Mouse (Mus musculus) gastrocnemius, postnatal 10 days (tissue): ENCODE measurements around the gene Hoxa13. TPM values are rescaled to one million over a fixed set of nuclear protein-coding genes. Genes with fewer than 3 reads are reported as not detected.
A peak's percentile ranks its signal among the peaks of the same experiment; 100 is the strongest.

ENCODE experiments used
- DNase-seq: peaks from one replicate; pipeline ENCODE4 v3.0.0; 2021; ENCODE audit warnings: mixed read lengths
- total RNA-seq, 2 experiments: library from RNA; stranded (reverse); gene quantifications; 2 replicates each; pipeline ENCODE4 v1.2.3; 2021

The Hoxa13 gene
- total RNA-seq, 2 experiments from 2014 or later = 1.3 to 1.6 TPM

DNA sequence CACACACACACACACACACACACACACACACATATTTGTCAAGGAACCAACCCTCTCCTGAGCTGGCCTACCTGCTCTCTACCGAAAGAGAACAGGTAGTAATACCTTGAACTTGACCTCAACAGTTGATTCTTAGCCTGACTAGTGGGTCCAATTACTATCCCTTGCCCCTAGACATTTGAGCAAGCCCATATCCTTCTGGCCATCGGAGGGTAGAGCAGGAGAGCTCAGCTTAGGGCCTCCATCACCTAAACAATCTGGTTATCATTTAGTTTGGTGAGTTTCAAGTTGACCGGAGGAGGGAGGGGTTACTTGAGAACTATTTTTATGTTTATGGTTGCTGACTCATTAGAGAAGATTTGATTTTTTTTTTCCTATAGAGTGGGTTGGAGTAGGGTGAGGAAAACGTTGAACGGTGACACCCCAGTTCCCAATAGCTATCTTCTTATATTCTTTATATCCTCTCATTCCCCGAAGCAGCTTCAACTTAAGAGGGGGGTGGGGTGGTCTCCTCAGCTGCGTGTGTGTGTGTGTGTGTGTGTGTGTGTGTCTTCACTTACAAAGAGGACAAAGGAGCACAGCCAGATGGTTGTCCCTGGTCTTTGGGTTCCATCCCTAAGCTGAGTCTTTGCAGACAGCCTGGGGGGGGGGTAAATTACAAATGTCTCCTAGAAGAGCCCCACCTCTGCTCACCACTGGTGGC lies 9.4 kb downstream of the Hoxa13 start:
- DNase-seq = no peak

DNA sequence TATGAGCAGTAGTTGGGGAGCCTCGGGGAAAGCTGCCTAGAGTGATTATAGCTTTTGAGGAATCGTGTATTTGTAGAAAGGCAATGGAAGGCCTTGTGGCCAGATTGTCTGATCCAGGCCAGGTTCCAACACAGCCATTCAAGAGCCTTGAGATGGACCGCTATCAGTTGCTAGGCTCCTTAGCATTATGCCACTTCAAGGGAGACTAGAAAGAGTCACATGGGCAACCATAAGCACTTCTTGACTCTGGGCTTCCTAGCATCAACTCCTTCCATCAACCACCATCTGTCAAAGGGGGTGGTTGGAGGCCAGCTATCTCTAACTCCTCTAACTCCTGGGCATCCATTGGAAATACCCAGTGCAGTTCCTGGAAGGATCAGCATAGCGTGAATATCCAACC lies 10.9 kb downstream of the Hoxa13 start:
- no peak for DNase-seq

DNA sequence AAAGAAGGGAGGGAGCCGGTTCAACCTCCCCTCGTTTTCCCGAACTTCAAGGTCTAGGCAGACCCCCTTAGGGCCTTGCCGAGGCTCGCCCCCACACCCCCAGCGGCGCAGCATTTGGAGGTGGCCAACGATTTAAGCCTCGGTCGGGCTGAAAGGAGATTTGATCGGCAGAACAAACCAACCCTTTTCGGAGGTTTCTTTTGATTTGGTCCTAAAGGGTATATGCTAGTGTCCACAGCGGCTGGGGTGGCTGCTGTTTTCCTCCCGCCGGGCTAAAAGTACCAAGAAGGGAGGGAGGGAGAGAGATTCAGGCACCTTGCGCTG lies 11.3 kb downstream of the Hoxa13 start:
- no peak for DNase-seq

DNA sequence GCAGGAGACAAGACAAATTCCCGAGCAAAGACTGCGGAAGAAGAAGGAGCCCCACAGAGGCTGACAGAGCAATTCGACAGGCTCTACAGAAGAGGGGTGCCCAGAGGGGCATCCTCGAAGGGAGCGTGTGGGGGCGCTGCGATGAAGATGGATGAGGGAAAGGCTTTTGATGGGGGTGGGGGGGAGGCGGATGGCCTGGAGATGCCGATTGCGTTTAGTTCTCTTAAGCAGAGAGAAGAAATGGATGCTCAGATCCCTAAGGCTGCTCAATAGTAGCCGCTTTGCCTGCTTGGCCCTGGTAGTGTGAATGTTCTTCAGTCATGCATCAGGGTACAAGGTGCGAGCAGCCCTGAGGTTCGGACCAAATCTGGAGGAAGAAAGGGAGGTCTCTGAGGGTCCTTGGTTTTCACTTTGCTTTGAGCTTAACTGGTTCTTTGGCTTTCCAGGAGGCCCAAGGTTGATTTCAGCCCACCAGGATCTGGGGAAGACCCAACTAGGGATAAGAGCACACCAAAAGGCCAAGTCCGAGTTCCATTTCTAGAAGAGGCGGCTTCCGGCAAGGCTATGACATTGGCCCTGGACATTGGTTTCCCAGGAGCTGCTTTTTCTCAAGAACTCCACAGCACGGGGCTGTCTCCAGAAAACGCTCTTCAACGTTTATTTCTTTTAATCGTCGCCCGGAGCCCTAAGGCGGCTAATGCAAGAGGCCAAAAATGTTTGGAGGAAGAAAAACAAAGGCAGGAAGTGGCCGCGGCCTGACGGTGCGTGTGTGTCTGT lies 11.9 kb downstream of the Hoxa13 start:
- DNase-seq = no peak

- DNase-seq = no peak
These were observed 12.7 kb downstream of the Hoxa13 start for GRCm38 (mm10) chr6:52247766-52248637.

DNA sequence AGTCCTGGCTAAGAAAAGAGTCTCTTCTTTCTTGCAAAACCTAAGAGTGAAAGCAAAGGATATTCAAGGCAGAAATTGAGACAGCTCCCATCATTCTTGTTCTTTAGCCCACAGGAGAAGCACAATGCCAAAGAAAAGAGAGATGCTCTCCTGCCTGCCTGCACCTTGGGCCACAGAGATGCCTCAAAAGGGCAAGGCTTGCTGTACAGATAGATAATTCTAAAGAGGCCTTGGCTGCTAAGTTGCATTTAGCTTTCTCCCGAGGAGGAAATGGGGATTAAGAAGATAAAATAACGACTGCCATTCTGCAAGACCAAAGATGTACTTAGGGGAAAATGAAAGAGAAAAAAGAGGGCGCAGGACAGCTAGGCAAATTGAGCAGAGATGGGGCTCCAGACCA lies 13.8 kb downstream of the Hoxa13 start:
- DNase-seq = no peak

DNA sequence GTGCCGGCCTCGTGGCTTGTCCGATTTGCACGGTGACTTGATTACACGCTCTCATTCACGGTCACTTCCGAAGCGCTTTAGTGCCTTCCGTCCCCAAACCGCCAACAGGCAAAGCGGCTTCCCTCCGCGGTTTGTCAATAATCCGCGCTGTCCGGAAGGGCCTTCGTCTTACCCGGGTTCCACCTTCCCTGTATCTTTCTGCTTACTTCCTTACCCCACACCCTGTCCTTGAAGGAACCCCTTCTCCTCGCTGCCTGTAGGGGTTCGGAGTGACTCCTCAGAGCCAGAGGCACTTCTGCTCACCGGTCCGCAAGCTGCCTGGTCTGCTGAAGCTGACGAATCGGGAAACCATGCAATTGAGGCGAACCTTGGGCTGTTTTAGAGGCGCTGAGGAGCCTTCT lies 14.3 kb downstream of the Hoxa13 start:
- DNase-seq = peak; percentile 33

GRCm38 (mm10) chr6:52245757-52246142 lies 14.9 kb downstream of the Hoxa13 start, which contains the start of gene Hoxa11:
Gene Hoxa11, minus strand, starts transcription at chr6:52245810.
- peak; percentile 17 for DNase-seq

DNA sequence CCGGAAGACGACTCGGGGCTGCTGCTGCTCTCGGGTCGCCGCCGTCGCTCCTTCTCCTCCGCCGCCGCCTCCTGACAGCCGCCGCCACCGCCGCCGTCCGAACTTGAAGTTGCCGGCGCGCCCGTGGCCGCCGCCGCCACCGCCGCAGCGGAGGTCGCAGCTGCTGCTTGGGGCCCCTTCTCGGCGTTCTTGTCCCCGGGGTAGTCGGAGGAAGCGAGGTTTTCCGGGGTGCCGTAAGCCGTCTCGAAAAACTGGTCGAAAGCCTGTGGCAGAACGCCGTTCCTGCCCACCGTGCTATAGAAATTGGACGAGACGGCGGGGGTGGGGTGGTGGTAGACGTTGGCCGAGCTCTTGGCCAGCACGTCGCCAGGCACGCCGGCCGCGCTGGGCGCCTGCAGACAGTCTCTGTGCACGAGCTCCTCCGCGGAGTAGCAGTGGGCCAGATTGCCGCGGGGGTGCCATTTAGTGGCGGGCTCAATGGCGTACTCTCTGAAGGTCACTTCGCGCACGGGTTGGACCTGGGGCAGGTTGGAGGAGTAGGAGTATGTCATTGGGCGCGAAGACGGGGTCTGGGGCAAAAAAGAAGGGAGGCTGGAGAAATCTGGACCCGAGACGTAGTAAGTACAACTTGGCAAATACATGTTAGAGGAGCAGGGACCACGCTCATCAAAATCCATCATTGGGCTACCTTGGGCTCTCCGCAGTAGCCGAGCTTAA lies 15.5 kb downstream of the Hoxa13 start:
- no peak for DNase-seq

- DNase-seq = no peak
These were observed 16.1 kb downstream of the Hoxa13 start for GRCm38 (mm10) chr6:52244471-52245039.

DNA sequence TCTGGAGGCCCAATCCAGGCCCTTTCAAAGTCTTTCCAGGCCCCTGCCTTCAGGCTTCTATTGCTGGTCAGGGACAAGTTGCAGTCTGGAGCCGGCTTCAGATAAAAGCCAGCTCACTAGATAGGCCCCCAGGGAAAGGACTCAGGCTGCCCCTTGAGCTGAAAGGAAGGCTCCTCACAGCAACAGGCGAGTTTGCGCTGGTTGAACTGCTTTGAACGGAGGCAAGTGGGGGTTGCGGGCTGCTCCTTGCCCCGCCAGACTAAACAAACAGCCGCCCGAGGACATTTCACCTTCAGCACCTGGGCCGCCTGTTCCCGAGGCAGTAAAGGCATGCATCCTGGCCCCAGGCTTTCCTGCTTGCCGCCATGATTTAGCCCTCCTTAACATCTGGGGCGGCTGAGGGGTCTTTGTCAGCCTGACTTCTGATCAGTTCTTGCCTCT lies 17.0 kb downstream of the Hoxa13 start:
- peak; percentile 8 for DNase-seq

DNA sequence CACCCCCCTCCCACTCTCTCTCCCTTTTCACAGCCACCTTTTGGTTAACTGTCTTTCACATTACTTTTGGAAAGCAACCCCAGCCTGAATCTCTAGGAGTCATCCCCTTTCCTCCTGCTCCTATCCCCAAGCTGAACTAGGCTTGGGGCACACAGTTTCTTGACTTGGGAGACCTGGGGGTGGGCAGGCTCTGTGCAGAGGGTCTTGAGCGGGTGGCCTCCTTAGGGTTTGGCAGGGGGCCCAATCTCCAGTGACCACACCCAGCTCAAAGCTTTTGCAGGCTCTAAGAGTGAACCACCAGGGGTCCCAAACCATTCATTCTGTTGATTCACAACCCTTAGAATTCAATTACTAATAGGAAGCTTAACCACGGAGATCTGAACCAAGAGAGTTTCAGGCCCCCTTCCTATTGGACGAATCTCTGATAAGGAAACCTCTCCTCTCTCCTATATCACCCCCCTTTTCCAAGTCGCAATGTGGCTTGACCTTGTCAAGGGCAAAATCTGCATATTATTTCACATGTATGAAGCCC lies 17.8 kb downstream of the Hoxa13 start:
- DNase-seq = peak; percentile 9

- peak; percentile 4 for DNase-seq
These were observed 19.6 kb downstream of the Hoxa13 start for GRCm38 (mm10) chr6:52241001-52241621.

- DNase-seq = peak; percentile 94
These were observed 20.2 kb downstream of the Hoxa13 start, which contains the start of gene Hoxa10 for GRCm38 (mm10) chr6:52240389-52241000. Gene Hoxa10, minus strand, starts transcription at chr6:52240854.

GRCm38 (mm10) chr6:52239625-52240388 lies 20.9 kb downstream of the Hoxa13 start:
- DNase-seq = peak; percentile 53

- DNase-seq = no peak
These were observed 21.7 kb downstream of the Hoxa13 start for GRCm38 (mm10) chr6:52238976-52239375.

GRCm38 (mm10) chr6:52238155-52238545 lies 22.5 kb downstream of the Hoxa13 start:
- DNase-seq = peak; percentile 13

- DNase-seq = peak; percentile 25
These were observed 23.1 kb downstream of the Hoxa13 start for GRCm38 (mm10) chr6:52237346-52238154.

DNA sequence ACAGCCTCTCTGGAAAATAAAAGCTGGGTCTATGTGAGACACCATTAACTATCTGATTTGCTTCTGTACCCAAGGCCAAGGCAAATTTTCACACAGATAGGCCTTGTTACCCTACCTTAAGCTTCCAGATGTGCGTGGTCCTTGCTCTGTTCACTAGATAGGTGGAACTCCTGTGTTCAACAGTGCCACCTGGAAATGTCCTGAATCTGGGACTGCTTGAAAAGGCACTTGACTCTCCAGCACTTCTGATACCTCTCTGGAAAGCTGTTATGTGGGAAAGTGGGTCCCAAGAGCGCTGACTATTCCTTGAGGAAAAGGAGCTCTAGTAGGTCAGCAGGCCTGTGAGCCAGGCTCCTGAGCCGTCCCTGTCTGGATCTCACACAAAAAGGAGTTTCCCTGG lies 23.9 kb downstream of the Hoxa13 start:
- DNase-seq = no peak
